Mouse (Mus musculus) spleen, adult 2 months (tissue): ENCODE measurements at regions not wholly inside any gene's neighbourhood (a gene's known extent, or its start where the extent isn't known, plus 50 kb on each side); places are given as distances from the start of the nearest gene placed in this dataset.
"Not testable (repeated sequence)": the region's sequence is repeated elsewhere in the genome, so short reads cannot be mapped to it uniquely, and the experiment has no call there.

Experiments used
- DNase-seq, 2 experiments: peaks; one replicate each; pipeline versions ENCODE4 v3.0.0 to v3.0.0-alpha.2; 2012 to 2021; ENCODE audit warnings: low spot score in 2 of 2, low read depth in 1 of 2
- H3K27ac ChIP-seq: fragments of 200-500 bp; 2 replicates; pipeline ENCODE4 v1.5.1; 2012; ENCODE audit warnings: low read length, inconsistent platforms; ENCODE audit not compliant: insufficient read depth
- H3K27me3 ChIP-seq: fragments of 200-500 bp; 2 replicates; pipeline ENCODE4 v1.6.1; 2012; ENCODE audit warnings: mild to moderate bottlenecking, moderate library complexity, low read length, inconsistent platforms; ENCODE audit not compliant: control insufficient read depth, insufficient read depth
- H3K36me3 ChIP-seq: fragments of 200-500 bp; 2 replicates; pipeline ENCODE4 v1.6.1; 2012; ENCODE audit warnings: mild to moderate bottlenecking, low read length, inconsistent platforms; ENCODE audit not compliant: control insufficient read depth, insufficient read depth
- H3K4me1 ChIP-seq: fragments of 200-500 bp; 2 replicates; pipeline ENCODE4 v1.6.1; 2011; ENCODE audit warnings: inconsistent platforms; ENCODE audit not compliant: control insufficient read depth, insufficient read depth, insufficient read length
- H3K4me3 ChIP-seq: fragments of 200-500 bp; 2 replicates; pipeline ENCODE4 v1.5.1; 2011; ENCODE audit warnings: mild to moderate bottlenecking, inconsistent platforms; ENCODE audit not compliant: insufficient read depth, insufficient read length; ENCODE audit errors: extremely low read depth
- CTCF ChIP-seq: fragments of 200-500 bp; IDR thresholded peaks from 2 replicates; pipeline ENCODE4 v1.5.1; 2011; ENCODE audit warnings: mild to moderate bottlenecking, inconsistent platforms; ENCODE audit not compliant: insufficient read depth, insufficient read length, insufficient replicate concordance; ENCODE audit errors: extremely low read depth
- POLR2A ChIP-seq: fragments of 200-500 bp; IDR thresholded peaks from 2 replicates; pipeline ENCODE4 v1.6.1; 2011; ENCODE audit warnings: low read depth, low read length, inconsistent platforms
- WGBS: fragments of 180-500 bp; shearing (Covaris S2); methylation state at CpG from one replicate; pipeline ENCODE4 v1.1.7; 2018; 5-methylcytosine and 5-hydroxymethylcytosine counted together

GRCm38 (mm10) chr17:17197229-17197628 lies 76.0 kb downstream of the Zfp97 start:
- not testable (repeated sequence) for H3K27ac ChIP-seq, DNase-seq, H3K27me3 ChIP-seq, H3K4me1 ChIP-seq, H3K4me3 ChIP-seq, H3K36me3 ChIP-seq
- WGBS: 91% methylated on average over 1 of the region's 2 CpGs

GRCm38 (mm10) chr17:17229069-17229468 lies 107.9 kb downstream of the Zfp97 start:
- DNase-seq: no peak
- Histone ChIP-seq H3K27ac (no peak overlapping the region), H3K4me3 (no peak overlapping the region), H3K4me1 (no peaks in the 10 kb centered on the region), H3K27me3 (no peaks in the 10 kb centered on the region), H3K36me3 (no peaks in the 10 kb centered on the region)
- 54% methylated on average over 2 of the region's 2 CpGs for WGBS
- TF ChIP-seq POLR2A (no peak), CTCF (no peak)

DNA sequence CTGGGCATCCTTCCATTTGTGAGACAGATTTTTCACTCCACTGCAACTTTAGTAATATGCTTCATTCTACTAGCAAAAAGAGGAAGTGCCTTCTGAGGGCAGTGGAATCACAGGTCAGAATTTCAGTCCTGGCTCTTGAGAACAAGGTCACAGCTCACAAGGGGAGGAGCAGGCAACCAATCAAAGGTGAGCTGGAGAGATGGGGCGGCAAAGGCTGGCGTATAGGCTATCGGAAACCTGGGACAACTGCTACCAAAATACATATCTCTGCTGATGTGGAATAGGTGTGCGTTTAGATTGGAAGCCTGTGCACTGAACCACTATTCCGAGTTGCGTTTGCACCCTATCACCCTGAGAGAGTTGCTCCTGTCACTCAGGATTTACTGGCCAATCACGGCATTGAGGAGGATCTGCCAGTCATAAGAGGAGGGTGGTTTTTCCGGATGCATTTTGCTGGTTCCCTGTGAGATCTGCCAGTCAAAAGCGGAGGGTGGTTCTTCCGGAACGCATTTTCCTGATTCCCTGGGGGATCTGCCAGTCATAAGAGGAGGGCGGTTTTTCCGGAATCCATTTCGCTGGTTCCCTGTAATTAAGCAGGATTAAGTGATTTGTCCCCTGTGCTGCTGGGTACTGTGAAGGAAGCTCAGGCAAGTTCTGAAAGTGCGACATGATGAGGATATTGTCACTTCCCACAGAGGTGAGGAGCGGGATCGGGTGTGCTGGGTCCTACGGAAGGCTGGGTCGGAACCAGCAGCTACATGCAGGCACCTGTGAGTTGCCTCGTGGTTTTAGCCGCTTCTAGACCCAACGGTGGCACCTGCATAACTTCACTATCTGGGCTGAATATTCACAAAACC lies 113.3 kb downstream of the Zfp97 start:
- not testable (repeated sequence) for H3K4me1 ChIP-seq, H3K27me3 ChIP-seq, H3K36me3 ChIP-seq
- Histone ChIP-seq H3K4me3 (peak overlapping the region; percentile 60), H3K27ac (peak overlapping the region; percentile 88)
- TF ChIP-seq POLR2A: peak; percentile 16; the same call in 1 of the 2 replicates
- under 1% methylated on average over 22 of the region's 22 CpGs for WGBS
- DNase-seq: peak; percentile 87

GRCm38 (mm10) chr17:17235186-17235482 lies 113.9 kb downstream of the Zfp97 start:
- H3K4me3 ChIP-seq: peak overlapping the region; percentile 60
- not testable (repeated sequence) for DNase-seq, H3K27me3 ChIP-seq, H3K4me1 ChIP-seq, H3K36me3 ChIP-seq
- WGBS: under 1% methylated on average over 5 of the region's 5 CpGs
- H3K27ac ChIP-seq: peak overlapping the region; percentile 69
